Mouse (Mus musculus): ENCODE data around the gene Gm37240. TPM values are rescaled to one million over a fixed set of nuclear protein-coding genes. Genes with fewer than 3 reads are reported as not detected.
"Not testable (repeated sequence)": the region's sequence is repeated elsewhere in the genome, so short reads cannot be mapped to it uniquely, and the experiment has no call there.

The Gm37240 gene
- polyA plus RNA-seq, 1 experiment from 2014 or later, result 0.11 TPM

- no peaks in the 10 kb centered on the region for H3K9me3 ChIP-seq (ENCODE audit: control insufficient read depth, low read length)
- H3K4me1 ChIP-seq (ENCODE audit: control insufficient read depth, insufficient read depth, low read length), result no peaks in the 10 kb centered on the region
- no peak overlapping the region for H3K4me2 ChIP-seq (ENCODE audit: low read length)
- H3K4me3 ChIP-seq (replicated peaks; ENCODE audit: low read depth, low read length), result no peak overlapping the region
- 82% methylated on average over 2 of the region's 2 CpGs for WGBS
- no peak for ATAC-seq (ENCODE audit: low FRiP score, low TSS enrichment)
- no peaks in the 10 kb centered on the region for H3K36me3 ChIP-seq (ENCODE audit: control insufficient read depth, insufficient read depth, low read length)
- DNase-seq, result no peak
- no peak overlapping the region for H3K9ac ChIP-seq (replicated peaks; ENCODE audit: low read length)
- H3K27ac ChIP-seq (replicated peaks; ENCODE audit: low read depth, low read length), result no peak overlapping the region
- no peaks in the 10 kb centered on the region for H3K27me3 ChIP-seq (ENCODE audit: control insufficient read depth, insufficient read depth, low read length)
These were observed 304.6 kb downstream of the Gm37240 start for GRCm38 (mm10) chr3:85582726-85583125.

GRCm38 (mm10) chr3:85573864-85574830 lies 313.2 kb downstream of the Gm37240 start, which contains the start of gene Gatb:
TSS of gene Gatb (plus strand) at chr3:85574119.
- 4% methylated on average over 41 of the region's 41 CpGs for WGBS
- Histone ChIP-seq H3K4me2 (ENCODE audit: low read length) (peak within 1 kb of the TSS; percentile 68), H3K27ac (replicated peaks; ENCODE audit: low read depth, low read length) (peak within 1 kb of the TSS; percentile 77), H3K36me3 (ENCODE audit: control insufficient read depth, insufficient read depth, low read length) (no peaks in the 10 kb centered on the region), H3K9ac (replicated peaks; ENCODE audit: low read length) (peak within 1 kb of the TSS; percentile 74), H3K4me3 (replicated peaks; ENCODE audit: low read depth, low read length) (peak within 1 kb of the TSS; percentile 63), H3K9me3 (ENCODE audit: control insufficient read depth, low read length) (no peaks in the 10 kb centered on the region), H3K4me1 (ENCODE audit: control insufficient read depth, insufficient read depth, low read length) (no peaks in the 10 kb centered on the region), H3K27me3 (ENCODE audit: control insufficient read depth, insufficient read depth, low read length) (no peaks in the 10 kb centered on the region)
- DNase-seq, result peak; percentile 100
- ATAC-seq (ENCODE audit: low FRiP score, low TSS enrichment), result peak; percentile 99

GRCm38 (mm10) chr3:85573216-85573863 lies 314.0 kb downstream of the Gm37240 start:
- Histone ChIP-seq H3K4me3 (replicated peaks; ENCODE audit: low read depth, low read length) (peak overlapping the region; percentile 26; the same call in 1 of the 2 replicates), H3K36me3 (ENCODE audit: control insufficient read depth, insufficient read depth, low read length) (no peaks in the 10 kb centered on the region), H3K9me3 (ENCODE audit: control insufficient read depth, low read length) (no peaks in the 10 kb centered on the region), H3K4me2 (ENCODE audit: low read length) (peak overlapping the region; percentile 53), H3K4me1 (ENCODE audit: control insufficient read depth, insufficient read depth, low read length) (no peaks in the 10 kb centered on the region), H3K9ac (replicated peaks; ENCODE audit: low read length) (no peak overlapping the region), H3K27ac (replicated peaks; ENCODE audit: low read depth, low read length) (no peak overlapping the region), H3K27me3 (ENCODE audit: control insufficient read depth, insufficient read depth, low read length) (no peaks in the 10 kb centered on the region)
- DNase-seq (no peak), ATAC-seq (ENCODE audit: low FRiP score, low TSS enrichment) (no peak)
- WGBS, result 24% methylated on average over 6 of the region's 6 CpGs

DNA sequence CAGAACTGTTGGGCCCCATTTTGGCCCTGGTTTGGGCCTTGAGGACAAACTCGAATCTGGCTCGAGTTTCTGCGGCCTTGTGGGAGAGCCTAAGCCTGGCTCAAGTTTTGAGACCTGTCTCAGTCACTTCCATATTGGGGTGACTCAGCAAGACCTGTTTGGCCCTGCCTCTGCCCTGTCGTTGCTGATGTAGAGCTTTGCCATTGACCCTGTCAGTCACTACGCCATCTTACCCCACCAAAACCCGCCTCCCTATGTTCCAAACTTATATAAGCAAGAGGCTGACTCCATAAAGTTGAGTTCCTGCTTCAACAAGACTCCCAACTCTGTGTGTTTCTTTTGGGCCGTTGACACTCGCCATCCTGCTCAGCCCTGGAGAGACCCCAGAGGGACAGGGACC lies 314.8 kb downstream of the Gm37240 start:
- ATAC-seq (ENCODE audit: low FRiP score, low TSS enrichment); H3K4me1 ChIP-seq (ENCODE audit: control insufficient read depth, insufficient read depth, low read length); DNase-seq; H3K36me3 ChIP-seq (ENCODE audit: control insufficient read depth, insufficient read depth, low read length); H3K27me3 ChIP-seq (ENCODE audit: control insufficient read depth, insufficient read depth, low read length); H3K4me2 ChIP-seq (ENCODE audit: low read length); H3K27ac ChIP-seq (replicated peaks; ENCODE audit: low read depth, low read length); H3K4me3 ChIP-seq (replicated peaks; ENCODE audit: low read depth, low read length); H3K9ac ChIP-seq (replicated peaks; ENCODE audit: low read length); H3K9me3 ChIP-seq (ENCODE audit: control insufficient read depth, low read length): not testable (repeated sequence)
- 96% methylated on average over 8 of the region's 8 CpGs for WGBS

DNA sequence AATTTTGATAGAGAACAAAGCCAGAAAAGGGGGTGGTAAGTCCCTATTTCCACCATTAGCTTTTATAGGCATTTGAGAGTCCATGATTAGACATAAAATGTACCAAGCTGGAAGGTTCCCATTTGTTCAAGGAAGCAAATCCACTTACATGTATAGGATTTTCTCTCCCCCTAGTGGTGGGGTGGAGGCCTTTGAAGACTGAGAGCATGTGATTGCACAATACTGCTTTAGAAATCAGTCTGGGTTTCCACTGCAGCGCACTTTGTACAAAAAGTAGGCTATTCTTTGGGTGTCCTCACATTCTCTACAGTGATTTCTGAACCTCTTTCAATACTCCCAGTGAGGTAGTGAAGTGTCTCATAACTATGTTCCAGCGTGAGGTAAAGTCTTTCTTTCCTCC lies 316.0 kb downstream of the Gm37240 start:
- Histone ChIP-seq H3K9me3 (ENCODE audit: control insufficient read depth, low read length) (no peaks in the 10 kb centered on the region), H3K36me3 (ENCODE audit: control insufficient read depth, insufficient read depth, low read length) (no peaks in the 10 kb centered on the region), H3K4me1 (ENCODE audit: control insufficient read depth, insufficient read depth, low read length) (no peaks in the 10 kb centered on the region), H3K27me3 (ENCODE audit: control insufficient read depth, insufficient read depth, low read length) (no peaks in the 10 kb centered on the region), H3K4me3 (replicated peaks; ENCODE audit: low read depth, low read length) (no peak overlapping the region), H3K27ac (replicated peaks; ENCODE audit: low read depth, low read length) (no peak overlapping the region), H3K9ac (replicated peaks; ENCODE audit: low read length) (no peak overlapping the region), H3K4me2 (ENCODE audit: low read length) (no peak overlapping the region)
- DNase-seq, result peak; percentile 87
- ATAC-seq (ENCODE audit: low FRiP score, low TSS enrichment), result no peak
- WGBS, result 60% methylated on average over 2 of the region's 2 CpGs

DNA sequence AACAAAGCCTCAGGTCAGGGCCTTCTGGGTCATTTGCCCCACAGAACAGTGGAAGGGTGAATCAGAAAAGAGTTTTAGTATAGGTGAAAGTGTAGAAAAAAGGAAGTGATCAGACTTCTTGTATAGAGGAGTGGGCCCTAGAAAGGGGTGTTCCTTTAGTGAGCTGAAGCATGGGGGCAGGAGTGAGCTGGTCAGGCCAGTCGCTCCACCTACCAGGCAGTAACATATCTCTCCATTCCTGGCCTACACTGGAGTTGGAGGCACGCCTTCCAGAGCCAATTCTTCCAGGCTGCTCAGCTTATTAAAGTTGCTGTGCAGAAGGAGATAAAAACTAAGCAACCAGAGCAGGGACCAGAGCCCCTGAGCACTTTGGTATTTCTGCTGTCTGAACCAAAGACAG lies 322.7 kb downstream of the Gm37240 start:
- H3K27ac ChIP-seq (replicated peaks; ENCODE audit: low read depth, low read length), result no peak overlapping the region
- no peak overlapping the region for H3K9ac ChIP-seq (replicated peaks; ENCODE audit: low read length)
- H3K4me1 ChIP-seq (ENCODE audit: control insufficient read depth, insufficient read depth, low read length), result no peaks in the 10 kb centered on the region
- no peaks in the 10 kb centered on the region for H3K27me3 ChIP-seq (ENCODE audit: control insufficient read depth, insufficient read depth, low read length)
- no peak for DNase-seq
- H3K36me3 ChIP-seq (ENCODE audit: control insufficient read depth, insufficient read depth, low read length), result no peaks in the 10 kb centered on the region
- H3K4me2 ChIP-seq (ENCODE audit: low read length), result no peak overlapping the region
- ATAC-seq (ENCODE audit: low FRiP score, low TSS enrichment), result no peak
- no peaks in the 10 kb centered on the region for H3K9me3 ChIP-seq (ENCODE audit: control insufficient read depth, low read length)
- no peak overlapping the region for H3K4me3 ChIP-seq (replicated peaks; ENCODE audit: low read depth, low read length)
- 66% methylated on average over 2 of the region's 2 CpGs for WGBS

DNA sequence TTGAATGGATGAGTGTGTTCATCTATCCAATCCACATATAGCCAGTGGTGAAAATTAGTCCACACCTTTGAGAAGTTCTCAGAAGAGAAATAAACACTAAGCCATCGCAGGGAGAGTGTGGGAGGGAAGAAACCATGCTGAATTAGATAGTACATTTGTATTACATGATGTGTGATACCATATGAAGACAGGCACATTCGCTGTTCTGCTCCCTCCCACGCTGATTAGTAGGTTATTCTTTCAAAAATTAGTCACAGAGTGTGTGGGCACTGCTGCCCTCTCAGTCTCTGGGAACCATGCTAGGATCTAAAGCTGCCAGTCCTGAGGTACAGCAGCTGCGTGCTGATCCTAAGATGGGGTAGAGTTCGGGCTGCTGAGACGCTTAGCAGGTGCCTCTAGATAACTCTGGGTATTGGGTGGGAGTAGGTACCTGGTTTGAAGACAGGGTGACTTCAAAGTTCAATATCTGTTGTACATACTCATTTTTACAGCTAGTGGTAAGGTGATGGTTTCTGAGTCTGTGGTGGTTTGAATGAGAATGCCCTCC lies 333.5 kb downstream of the Gm37240 start:
- no peak for DNase-seq
- H3K4me2 ChIP-seq (ENCODE audit: low read length), result no peak overlapping the region
- no peaks in the 10 kb centered on the region for H3K27me3 ChIP-seq (ENCODE audit: control insufficient read depth, insufficient read depth, low read length)
- peaks cover 4% of the 10 kb centered on the region; the same call in 1 of the 2 replicates for H3K9me3 ChIP-seq (ENCODE audit: control insufficient read depth, low read length)
- ATAC-seq (ENCODE audit: low FRiP score, low TSS enrichment), result no peak
- 79% methylated on average over 6 of the region's 6 CpGs for WGBS
- no peaks in the 10 kb centered on the region for H3K36me3 ChIP-seq (ENCODE audit: control insufficient read depth, insufficient read depth, low read length)
- no peak overlapping the region for H3K4me3 ChIP-seq (replicated peaks; ENCODE audit: low read depth, low read length)
- H3K4me1 ChIP-seq (ENCODE audit: control insufficient read depth, insufficient read depth, low read length), result 0 out of 2 replicates have a peak, but pooled peaks cover 3% of the 10 kb centered on the region
- no peak overlapping the region for H3K9ac ChIP-seq (replicated peaks; ENCODE audit: low read length)
- H3K27ac ChIP-seq (replicated peaks; ENCODE audit: low read depth, low read length), result no peak overlapping the region

GRCm38 (mm10) chr3:85551352-85551751 lies 336.0 kb downstream of the Gm37240 start:
- H3K27ac ChIP-seq (replicated peaks; ENCODE audit: low read depth, low read length), result no peak overlapping the region
- no peak for DNase-seq
- no peaks in the 10 kb centered on the region for H3K36me3 ChIP-seq (ENCODE audit: control insufficient read depth, insufficient read depth, low read length)
- WGBS, result 60% methylated on average over 2 of the region's 2 CpGs
- no peak overlapping the region for H3K9ac ChIP-seq (replicated peaks; ENCODE audit: low read length)
- no peak overlapping the region for H3K4me3 ChIP-seq (replicated peaks; ENCODE audit: low read depth, low read length)
- H3K27me3 ChIP-seq (ENCODE audit: control insufficient read depth, insufficient read depth, low read length), result no peaks in the 10 kb centered on the region
- H3K9me3 ChIP-seq (ENCODE audit: control insufficient read depth, low read length), result peaks cover 5% of the 10 kb centered on the region; the same call in 1 of the 2 replicates
- ATAC-seq (ENCODE audit: low FRiP score, low TSS enrichment), result no peak
- H3K4me1 ChIP-seq (ENCODE audit: control insufficient read depth, insufficient read depth, low read length), result 0 out of 2 replicates have a peak, but pooled peaks cover 3% of the 10 kb centered on the region
- no peak overlapping the region for H3K4me2 ChIP-seq (ENCODE audit: low read length)

Measured in midbrain, embryonic 14.5 days (tissue).